Mouse (Mus musculus): ENCODE measurements around the gene Gldn. TPM values are rescaled to one million over a fixed set of nuclear protein-coding genes. Genes with fewer than 3 reads are reported as not detected.

The Gldn gene
- polyA plus RNA-seq (2012; fragmentation: generic; extraction: Trizol) = not detected

- peaks cover 9% of the 10 kb centered on the region for H3K27me3 ChIP-seq (ENCODE audit: control insufficient read depth, insufficient read depth, insufficient read length)
- H3K4me3 ChIP-seq = no peak within 1 kb of the TSS
These were observed at the start of gene Gldn for GRCm38 (mm10) chr9:54286331-54286987. TSS of gene Gldn (plus strand) at chr9:54286486.

GRCm38 (mm10) chr9:54244869-54245665 lies 41.2 kb upstream of the Gldn start:
- Histone ChIP-seq H3K36me3 (ENCODE audit: control insufficient read depth, insufficient read depth) (no peaks in the 10 kb centered on the region), H3K79me2 (ENCODE audit: control insufficient read depth, insufficient read depth) (no peaks in the 10 kb centered on the region), H3K4me2 (ENCODE audit: low read depth) (no peak overlapping the region), H3K4me3 (no peak overlapping the region), H3ac (ENCODE audit: control insufficient read depth, insufficient read length) (no peak overlapping the region), H3K27me3 (ENCODE audit: control insufficient read depth, insufficient read depth, insufficient read length) (no peaks in the 10 kb centered on the region)
- TF ChIP-seq POLR2A (IDR thresholded peaks at IDR 0.05; ENCODE audit: insufficient read length, low read depth) (no peak), TCF3 (IDR thresholded peaks at IDR 0.05; ENCODE audit: insufficient read length, low read depth) (no peak), SRF (IDR thresholded peaks at IDR 0.05; ENCODE audit: control insufficient read depth, insufficient read length, low read depth) (no peak), E2F4 (IDR thresholded peaks at IDR 0.05; ENCODE audit: insufficient read depth) (no peak), CEBPB (IDR thresholded peaks at IDR 0.05; ENCODE audit: insufficient read depth, poor library complexity, severe bottlenecking) (no peak), USF1 (IDR thresholded peaks at IDR 0.05; ENCODE audit: low read depth) (no peak), MYOG (IDR thresholded peaks at IDR 0.05; ENCODE audit: control insufficient read depth in 1 of 3, insufficient read depth in 1 of 3, insufficient read length in 2 of 3, low read depth in 2 of 3) (no peak), MYOD1 (IDR thresholded peaks at IDR 0.05; ENCODE audit: control insufficient read depth in 1 of 3, insufficient read length in 2 of 3, low read depth in 2 of 3) (no peak), REST (IDR thresholded peaks at IDR 0.05; ENCODE audit: insufficient read depth, insufficient read length) (no peak), TCF12 (IDR thresholded peaks at IDR 0.05; ENCODE audit: insufficient read depth, poor library complexity, severe bottlenecking) (no peak), MAX (IDR thresholded peaks at IDR 0.05; ENCODE audit: low read depth) (no peak)

More at GRCm38 (mm10) chr9:54286331-54286987, at the start of gene Gldn:
- Histone ChIP-seq H3K36me3 (ENCODE audit: control insufficient read depth, insufficient read depth) (no peaks in the 10 kb centered on the region), H3ac (ENCODE audit: control insufficient read depth, insufficient read length) (no peak within 1 kb of the TSS), H3K4me2 (ENCODE audit: low read depth) (no peak within 1 kb of the TSS), H3K79me2 (ENCODE audit: control insufficient read depth, insufficient read depth) (no peaks in the 10 kb centered on the region)
- TF ChIP-seq REST (IDR thresholded peaks at IDR 0.05; ENCODE audit: insufficient read depth, insufficient read length) (no peak), MYOD1 (IDR thresholded peaks at IDR 0.05; ENCODE audit: control insufficient read depth in 1 of 3, insufficient read length in 2 of 3, low read depth in 2 of 3) (no peak), POLR2A (IDR thresholded peaks at IDR 0.05; ENCODE audit: insufficient read length, low read depth) (no peak), TCF3 (IDR thresholded peaks at IDR 0.05; ENCODE audit: insufficient read length, low read depth) (no peak), MAX (IDR thresholded peaks at IDR 0.05; ENCODE audit: low read depth) (no peak), TCF12 (IDR thresholded peaks at IDR 0.05; ENCODE audit: insufficient read depth, poor library complexity, severe bottlenecking) (no peak), CEBPB (IDR thresholded peaks at IDR 0.05; ENCODE audit: insufficient read depth, poor library complexity, severe bottlenecking) (no peak), MYOG (IDR thresholded peaks at IDR 0.05; ENCODE audit: control insufficient read depth in 1 of 3, insufficient read depth in 1 of 3, insufficient read length in 2 of 3, low read depth in 2 of 3) (no peak), POLR2AphosphoS2 (IDR thresholded peaks at IDR 0.05; ENCODE audit: insufficient read length, low read depth) (no peak), USF1 (IDR thresholded peaks at IDR 0.05; ENCODE audit: low read depth) (no peak), E2F4 (IDR thresholded peaks at IDR 0.05; ENCODE audit: insufficient read depth) (no peak), SRF (IDR thresholded peaks at IDR 0.05; ENCODE audit: control insufficient read depth, insufficient read length, low read depth) (no peak)

- Histone ChIP-seq H3K4me2 (ENCODE audit: low read depth) (no peak overlapping the region), H3K4me3 (no peak overlapping the region), H3ac (ENCODE audit: control insufficient read depth, insufficient read length) (no peak overlapping the region), H3K79me2 (ENCODE audit: control insufficient read depth, insufficient read depth) (no peaks in the 10 kb centered on the region), H3K36me3 (ENCODE audit: control insufficient read depth, insufficient read depth) (no peaks in the 10 kb centered on the region), H3K27me3 (ENCODE audit: control insufficient read depth, insufficient read depth, insufficient read length) (no peaks in the 10 kb centered on the region)
- no peak for TF ChIP-seq SRF (IDR thresholded peaks at IDR 0.05; ENCODE audit: control insufficient read depth, insufficient read length, low read depth)
- no peak for TF ChIP-seq MYOD1 (IDR thresholded peaks at IDR 0.05; ENCODE audit: control insufficient read depth in 1 of 3, insufficient read length in 2 of 3, low read depth in 2 of 3)
- TF ChIP-seq MAX (IDR thresholded peaks at IDR 0.05; ENCODE audit: low read depth) = no peak
- no peak for TF ChIP-seq POLR2AphosphoS2 (IDR thresholded peaks at IDR 0.05; ENCODE audit: insufficient read length, low read depth)
- TF ChIP-seq TCF3 (IDR thresholded peaks at IDR 0.05; ENCODE audit: insufficient read length, low read depth) = no peak
These were observed 21.5 kb upstream of the Gldn start for GRCm38 (mm10) chr9:54264754-54265153.

GRCm38 (mm10) chr9:54268010-54268409 lies 18.3 kb upstream of the Gldn start, which contains the start of gene Cyp19a1:
TSS of gene Cyp19a1 (minus strand) at chr9:54268110.
- no peak within 1 kb of the TSS for H3ac ChIP-seq (ENCODE audit: control insufficient read depth, insufficient read length)
- H3K4me3 ChIP-seq = no peak within 1 kb of the TSS
- TF ChIP-seq REST (IDR thresholded peaks at IDR 0.05; ENCODE audit: insufficient read depth, insufficient read length) (no peak), E2F4 (IDR thresholded peaks at IDR 0.05; ENCODE audit: insufficient read depth) (no peak), CEBPB (IDR thresholded peaks at IDR 0.05; ENCODE audit: insufficient read depth, poor library complexity, severe bottlenecking) (no peak), MYOD1 (IDR thresholded peaks at IDR 0.05; ENCODE audit: control insufficient read depth in 1 of 3, insufficient read length in 2 of 3, low read depth in 2 of 3) (no peak), TCF12 (IDR thresholded peaks at IDR 0.05; ENCODE audit: insufficient read depth, poor library complexity, severe bottlenecking) (no peak), POLR2A (IDR thresholded peaks at IDR 0.05; ENCODE audit: insufficient read length, low read depth) (no peak), MAX (IDR thresholded peaks at IDR 0.05; ENCODE audit: low read depth) (no peak)
- no peaks in the 10 kb centered on the region for H3K36me3 ChIP-seq (ENCODE audit: control insufficient read depth, insufficient read depth)
- no peaks in the 10 kb centered on the region for H3K79me2 ChIP-seq (ENCODE audit: control insufficient read depth, insufficient read depth)
- no peaks in the 10 kb centered on the region for H3K27me3 ChIP-seq (ENCODE audit: control insufficient read depth, insufficient read depth, insufficient read length)
- H3K4me2 ChIP-seq (ENCODE audit: low read depth) = no peak within 1 kb of the TSS
